ENCODE assay signal across 20 mouse cellular contexts in the genomic region with DNA sequence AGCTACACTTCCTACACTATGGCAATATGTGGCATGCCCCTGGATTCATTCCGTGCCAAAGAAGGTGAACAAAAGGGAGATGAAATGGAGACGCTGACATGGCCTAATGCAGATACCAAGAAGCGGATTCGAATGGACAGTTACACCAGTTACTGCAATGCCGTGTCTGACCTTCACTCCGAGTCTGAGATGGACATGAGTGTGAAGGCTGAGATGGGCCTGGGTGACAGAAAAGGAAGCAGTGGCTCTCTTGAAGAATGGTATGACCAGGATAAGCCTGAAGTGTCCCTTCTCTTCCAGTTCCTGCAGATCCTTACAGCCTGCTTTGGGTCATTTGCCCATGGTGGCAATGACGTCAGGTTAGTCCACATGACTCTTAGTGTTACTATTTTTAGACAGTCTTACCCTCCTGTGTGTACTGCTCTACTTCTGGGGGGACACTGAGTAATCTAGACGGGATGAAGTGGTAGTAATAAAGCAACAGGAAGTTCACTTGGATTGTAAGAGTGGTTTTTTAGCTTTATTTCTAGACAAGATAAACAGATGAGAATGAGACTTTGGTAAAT. TPM values are rescaled to one million over a fixed set of nuclear protein-coding genes. Genes with fewer than 3 reads are reported as not detected.
DNase-seq lines count a peak whose midpoint lies in the region; ATAC-seq and TF ChIP-seq lines count a peak whose summit lies in the region.
"Had no signal": no experiment of that assay in that cellular context is flagged by ENCODE, and none has a peak within 500 bp of the region (broad histone marks: within the 10 kb centered on the region; RNA-seq: fewer than 3 reads in every experiment).

No protein-coding gene starts in this region.

- H3K27ac ChIP-seq in gastrocnemius, adult 2 months = peak overlapping the region; percentile 82
- no peak overlapping the region for H3K27ac ChIP-seq in lung, postnatal 0 days (ENCODE audit: low read length)
- peak overlapping the region; percentile 48 to 71; a peak in 3 of 4 replicates for H3K27ac ChIP-seq in heart, embryonic 14.5 days (replicated peaks in 1 of 2; ENCODE audit: control insufficient read depth in 1 of 2, insufficient read depth in 1 of 2, low read depth in 2 of 2, low read length in 2 of 2)
- H3K27ac ChIP-seq in macrophage = peak overlapping the region; percentile 2; the same call in 1 of the 2 replicates
- H3K27ac ChIP-seq: limb, embryonic 13.5 days; midbrain, embryonic 15.5 days had no signal

- H3K4me3 ChIP-seq in gastrocnemius, adult 2 months = no peak overlapping the region; the same call in 1 of the 2 replicates
- no peak overlapping the region for H3K4me3 ChIP-seq in lung, postnatal 0 days (ENCODE audit: low read depth, low read length)
- no peak overlapping the region for H3K4me3 ChIP-seq in heart, embryonic 14.5 days (ENCODE audit: control insufficient read depth in 1 of 2, insufficient read depth in 1 of 2, low read depth in 1 of 2, low read length in 2 of 2)
- H3K4me3 ChIP-seq in macrophage (ENCODE audit: inconsistent target) = no peak overlapping the region
- H3K4me3 ChIP-seq: limb, embryonic 13.5 days; midbrain, embryonic 15.5 days had no signal

- ATAC-seq in lung, postnatal 0 days = peak; percentile 44; the same call in 1 of the 2 replicates
- ATAC-seq in heart, embryonic 14.5 days (ENCODE audit: insufficient number of reproducible peaks, insufficient read depth, low FRiP score, low read depth) = peak; percentile 40; the same call in 1 of the 2 replicates
- no peak for ATAC-seq in megakaryocyte-erythroid progenitor cell, adult 5-6 weeks (replicated peaks; ENCODE audit: low FRiP score, low TSS enrichment, poor library complexity, severe bottlenecking)
- ATAC-seq: forebrain, embryonic 16.5 days; midbrain, embryonic 15.5 days had no signal

- H3K27me3 ChIP-seq in lung, postnatal 0 days (replicated peaks; ENCODE audit: insufficient read depth, low read length) = no peaks in the 10 kb centered on the region
- H3K27me3 ChIP-seq in heart, embryonic 14.5 days (ENCODE audit: control insufficient read depth, insufficient read depth, low read length) = no peaks in the 10 kb centered on the region
- H3K27me3 ChIP-seq: limb, embryonic 13.5 days; midbrain, embryonic 15.5 days had no signal

- no peak for TF ChIP-seq CTCF in gastrocnemius, adult 2 months (IDR thresholded peaks at IDR 0.05)
- no peak for TF ChIP-seq CTCF in lung, postnatal 0 days (IDR thresholded peaks at IDR 0.05)

- no peaks in the 10 kb centered on the region for H3K79me2 ChIP-seq in macrophage (ENCODE audit: inconsistent target)

- H3K4me2 ChIP-seq in lung, postnatal 0 days (replicated peaks; ENCODE audit: low read depth, low read length) = no peak overlapping the region
- H3K4me2 ChIP-seq in heart, embryonic 14.5 days (ENCODE audit: low read length) = peak overlapping the region; percentile 29; the same call in 1 of the 2 replicates
- H3K4me2 ChIP-seq: limb, embryonic 13.5 days; midbrain, embryonic 15.5 days had no signal

- H3K9ac ChIP-seq in lung, postnatal 0 days (replicated peaks; ENCODE audit: low read depth) = no peak overlapping the region
- H3K9ac ChIP-seq in heart, embryonic 14.5 days (ENCODE audit: low read length) = no peak overlapping the region
- H3K9ac ChIP-seq: limb, embryonic 13.5 days; midbrain, embryonic 15.5 days had no signal

- H3K9me3 ChIP-seq in lung, postnatal 0 days (ENCODE audit: low read length) = no peaks in the 10 kb centered on the region
- H3K9me3 ChIP-seq in heart, embryonic 14.5 days (ENCODE audit: control insufficient read depth, low read length) = no peaks in the 10 kb centered on the region
- H3K9me3 ChIP-seq: limb, embryonic 13.5 days; midbrain, embryonic 15.5 days had no signal

- peaks cover 37% of the 10 kb centered on the region for H3K36me3 ChIP-seq in lung, postnatal 0 days (ENCODE audit: insufficient read depth, low read length)
- peaks cover 97% of the 10 kb centered on the region for H3K36me3 ChIP-seq in heart, embryonic 14.5 days (ENCODE audit: control insufficient read depth, insufficient read depth, low read length)
- peaks cover 77% of the 10 kb centered on the region for H3K36me3 ChIP-seq in macrophage (ENCODE audit: inconsistent target)

- no peak for TF ChIP-seq EP300 in lung, postnatal 0 days (IDR thresholded peaks at IDR 0.05)

- no peaks in the 10 kb centered on the region; the same call in 1 of the 2 replicates for H3K4me1 ChIP-seq in lung, postnatal 0 days (ENCODE audit: insufficient read depth, low read depth, low read length)
- H3K4me1 ChIP-seq in heart, embryonic 14.5 days (ENCODE audit: control insufficient read depth in 2 of 2, insufficient read depth in 2 of 2, low read length in 2 of 2) = peaks cover 16 to 28% of the 10 kb centered on the region in 2 experiments
- H3K4me1 ChIP-seq: limb, embryonic 13.5 days; midbrain, embryonic 15.5 days had no signal

- DNase-seq in gastrocnemius, adult 2 months = peak; percentile 41
- no peak for DNase-seq in gastrocnemius, postnatal 14 days
- no peak for DNase-seq in lung, postnatal 0 days (ENCODE audit: low spot score)
- DNase-seq in lung, adult 18-20 months = no peak
- no peak for DNase-seq in embryo, embryonic 11 days
- DNase-seq: adrenal gland, postnatal 10 days; cerebellum, adult 18-20 months; cerebellum, postnatal 36 days; kidney, adult 8-10 months; kidney, postnatal 25 days; layer of hippocampus, adult 9-11 months; lung, postnatal 10 days; retina, postnatal 1 day; thymus, adult 18-20 months had no signal

- intact Hi-C loops in gastrocnemius, adult 2 months (cut with DNase I) = no loop called here
- intact Hi-C loops in gastrocnemius, postnatal 14 days (cut with DNase I; ENCODE audit: low total_unique reads) = no loop called here

- WGBS in lung, postnatal 0 days = 79% methylated on average over 8 of the region's 8 CpGs
- 60% methylated on average over 8 of the region's 8 CpGs for WGBS in heart, embryonic 14.5 days
- WGBS in macrophage (ENCODE audit: missing documents) = 83% methylated on average over 8 of the region's 8 CpGs

RNA-seq across cellular contexts. Expression of a gene that starts 9.7 kb away (rescaled TPM):
- 10 to 100 TPM; 10.5 to 23.9 TPM for total RNA-seq in gastrocnemius, adult 2 months (2021)
- total RNA-seq in gastrocnemius, postnatal 14 days (2021) = 1 to 10 TPM; 4.5 to 5.1 TPM
- polyA plus RNA-seq in lung, postnatal 0 days (2015; fragmentation: Nextera tagmentation; extraction: Ambion mirVana) = 10.0 and 10.5 TPM in 2 replicates
- 21.6 and 22.0 TPM in 2 replicates for polyA plus RNA-seq in heart, embryonic 14.5 days (2014; fragmentation: Nextera tagmentation; extraction: Ambion mirVana)
- 1,000 to 10,000 TPM in 1 of 26 experiments, 100 to 1,000 TPM in 23, 10 to 100 TPM in 2; 27.6 to 1,007 (median 266) TPM for total RNA-seq in macrophage (2018; cell fraction: chromatin; rRNA removed)
- total RNA-seq in macrophage (2018; cell fraction: cytosol; rRNA removed) = 10 to 100 TPM; 20.5 to 80.0 (median 36.1) TPM
- 100 to 1,000 TPM in 19 of 26 experiments, 10 to 100 TPM in 7; 68.3 to 720 (median 172) TPM for total RNA-seq in macrophage (2018; cell fraction: nucleus; rRNA removed)
- 36.9 to 54.7 TPM (median 39.8 TPM) in 3 replicates for polyA plus RNA-seq in macrophage (2018)
- total RNA-seq in megakaryocyte-erythroid progenitor cell, adult 5-6 weeks (2014; fragmentation: Nextera tagmentation) = 105 and 115 TPM in 2 replicates
- total RNA-seq in megakaryocyte-erythroid progenitor cell, adult 5-6 weeks (2017) = 180 and 206 TPM in 2 replicates

Comparison
In these comparisons a context has a peak if more than half of its experiments do, and no peak if none do; other contexts are left out.
1. RNA of a gene that starts 9.7 kb away (total RNA-seq): 105 to 206 TPM in megakaryocyte-erythroid progenitor cell, adult 5-6 weeks; 10.5 to 23.9 TPM in gastrocnemius, adult 2 months and 4.5 to 5.1 TPM in gastrocnemius, postnatal 14 days; every median in the first group is over 4 times any median in the second.